Mouse (Mus musculus) heart, postnatal 14 days (tissue): ENCODE results near the gene Ttc13. TPM values are rescaled to one million over a fixed set of nuclear protein-coding genes. Genes with fewer than 3 reads are reported as not detected.

Experiments used
- DNase-seq, 2 experiments: peaks; one replicate each; pipeline ENCODE4 v3.0.0; 2021 to 2022
- intact Hi-C: fragments of 180-260 bp; cut with DNase I; formaldehyde crosslinking; loops from one replicate; pipeline ENCODE4 v1.15.1; 2025
- total RNA-seq, 2 experiments: library from RNA; stranded (reverse); gene quantifications; 2 replicates each; pipeline ENCODE4 v1.2.3; 2021

Ttc13 gene
- total RNA-seq, 2 experiments from 2014 or later = 19.3 to 19.9 TPM

GRCm38 (mm10) chr8:124713207-124713606 is 8.6 kb downstream of the Ttc13 start:
- intact Hi-C loops = no loop called here
- no peak for DNase-seq

GRCm38 (mm10) chr8:124705823-124706222 is 16.0 kb downstream of the Ttc13 start:
- intact Hi-C loops = no loop called here
- DNase-seq = no peak

- intact Hi-C loops = no loop called here
These were observed 17.4 kb downstream of the Ttc13 start for GRCm38 (mm10) chr8:124704376-124704775.

GRCm38 (mm10) chr8:124703526-124703925 is 18.3 kb downstream of the Ttc13 start:
- intact Hi-C loops = no loop called here
- DNase-seq = no peak

More at GRCm38 (mm10) chr8:124704376-124704775, 17.4 kb downstream of the Ttc13 start:
- DNase-seq = peak; percentile 15 to 19

- no peak for DNase-seq
- intact Hi-C loops = no loop called here
These were observed 19.6 kb downstream of the Ttc13 start for GRCm38 (mm10) chr8:124702183-124702582.

- DNase-seq = no peak
- intact Hi-C loops = no loop called here
These were observed 20.8 kb downstream of the Ttc13 start for GRCm38 (mm10) chr8:124701023-124701422.

GRCm38 (mm10) chr8:124700271-124700670 is 21.5 kb downstream of the Ttc13 start:
- intact Hi-C loops = no loop called here
- no peak for DNase-seq

- no peak for DNase-seq
- intact Hi-C loops = no loop called here
These were observed 26.2 kb downstream of the Ttc13 start for GRCm38 (mm10) chr8:124695424-124696100.

- no peak for DNase-seq
- intact Hi-C loops = no loop called here
These were observed 30.1 kb downstream of the Ttc13 start for GRCm38 (mm10) chr8:124691706-124692105.

GRCm38 (mm10) chr8:124688899-124689298 is 32.9 kb downstream of the Ttc13 start:
- intact Hi-C loops = no loop called here
- DNase-seq = no peak

- intact Hi-C loops = no loop called here
- no peak for DNase-seq
These were observed 39.6 kb downstream of the Ttc13 start for GRCm38 (mm10) chr8:124682218-124682617.

GRCm38 (mm10) chr8:124681792-124682157 is 40.0 kb downstream of the Ttc13 start:
- DNase-seq = no peak
- intact Hi-C loops = no loop called here

- DNase-seq = no peak
- intact Hi-C loops = no loop called here
These were observed 40.5 kb downstream of the Ttc13 start for GRCm38 (mm10) chr8:124681077-124681791.

- no peak for DNase-seq
- intact Hi-C loops = no loop called here
These were observed 43.5 kb downstream of the Ttc13 start for GRCm38 (mm10) chr8:124678246-124678645.

- intact Hi-C loops = loop anchor here (1.0 kb wide), 1 partner anchor 60 kb away; no protein-coding TSS in a partner anchor
- DNase-seq = peak; percentile 80 to 88
These were observed 44.3 kb downstream of the Ttc13 start for GRCm38 (mm10) chr8:124677486-124677885.

GRCm38 (mm10) chr8:124677078-124677477 is 44.7 kb downstream of the Ttc13 start:
- intact Hi-C loops = loop anchor here (1.0 kb wide), 1 partner anchor 60 kb away; no protein-coding TSS in a partner anchor
- DNase-seq = no peak

GRCm38 (mm10) chr8:124676661-124677060 is 45.1 kb downstream of the Ttc13 start:
- intact Hi-C loops = loop anchor here (1.0 kb wide), 1 partner anchor 59 kb away; no protein-coding TSS in a partner anchor
- DNase-seq = no peak

GRCm38 (mm10) chr8:124672345-124672744 is 49.4 kb downstream of the Ttc13 start:
- no peak for DNase-seq
- intact Hi-C loops = no loop called here

- no peak for DNase-seq
- intact Hi-C loops = no loop called here
These were observed 53.0 kb downstream of the Ttc13 start for GRCm38 (mm10) chr8:124668798-124669197.

GRCm38 (mm10) chr8:124664414-124664813 is 57.4 kb downstream of the Ttc13 start:
- DNase-seq = no peak
- intact Hi-C loops = no loop called here

GRCm38 (mm10) chr8:124663874-124664230 is 57.9 kb downstream of the Ttc13 start:
- no peak for DNase-seq
- intact Hi-C loops = loop anchor here (2.0 kb wide), 1 partner anchor 31 kb away; no protein-coding TSS in a partner anchor
